Mouse (Mus musculus): ENCODE data around the gene Olfr318. TPM values are rescaled to one million over a fixed set of nuclear protein-coding genes. Genes with fewer than 3 reads are reported as not detected.
"Not testable (repeated sequence)": the region's sequence is repeated elsewhere in the genome, so short reads cannot be mapped to it uniquely, and the experiment has no call there.

Olfr318 gene
- polyA plus RNA-seq (2012; rRNA removed), result not detected in 2 replicates

DNA sequence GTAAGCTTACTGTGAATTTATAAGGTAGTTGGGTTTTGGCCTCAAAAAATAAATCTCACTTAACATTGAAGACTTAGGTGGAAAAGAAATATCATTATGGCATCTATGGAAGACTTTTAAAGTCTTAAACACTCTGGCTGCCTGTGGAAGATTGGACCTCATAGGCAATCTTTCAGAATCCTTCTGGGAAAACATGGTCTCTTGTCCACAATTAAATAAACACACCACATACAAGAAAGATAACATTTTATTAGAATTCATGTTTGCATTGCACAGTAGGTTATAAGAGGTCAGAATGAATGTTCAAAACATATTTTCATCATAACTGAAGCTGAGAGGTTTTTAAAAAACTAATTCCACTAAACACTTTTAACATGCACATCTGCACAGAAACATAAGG is at the start of gene Olfr318:
Olfr318 (minus strand) TSS at position 101 of the 400 bp plus-strand sequence.
- DNase-seq (ENCODE audit: low spot score), result no peak

DNA sequence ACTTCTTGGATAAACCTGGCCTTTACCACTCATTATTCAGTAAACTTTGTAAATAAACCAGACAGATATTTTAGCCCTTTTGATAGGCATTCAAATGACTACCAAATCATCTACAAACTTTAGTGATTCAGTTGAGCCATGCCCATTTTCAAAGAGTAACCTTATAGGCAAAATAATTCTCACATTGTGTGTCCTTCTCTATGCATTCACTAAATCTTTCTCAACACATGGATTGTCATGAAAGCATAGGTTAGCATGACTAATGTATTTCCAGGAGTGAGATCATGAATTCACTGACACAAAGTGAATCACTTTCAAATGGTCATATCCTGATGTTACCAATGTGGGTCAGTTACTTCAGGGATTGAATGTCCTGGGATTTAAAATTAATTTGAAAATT is 49.1 kb upstream of the Olfr318 start, which contains the start of gene Olfr315:
Olfr315 (plus strand) TSS at position 301 of the 400 bp plus-strand sequence.
- DNase-seq (ENCODE audit: low spot score), result no peak

DNA sequence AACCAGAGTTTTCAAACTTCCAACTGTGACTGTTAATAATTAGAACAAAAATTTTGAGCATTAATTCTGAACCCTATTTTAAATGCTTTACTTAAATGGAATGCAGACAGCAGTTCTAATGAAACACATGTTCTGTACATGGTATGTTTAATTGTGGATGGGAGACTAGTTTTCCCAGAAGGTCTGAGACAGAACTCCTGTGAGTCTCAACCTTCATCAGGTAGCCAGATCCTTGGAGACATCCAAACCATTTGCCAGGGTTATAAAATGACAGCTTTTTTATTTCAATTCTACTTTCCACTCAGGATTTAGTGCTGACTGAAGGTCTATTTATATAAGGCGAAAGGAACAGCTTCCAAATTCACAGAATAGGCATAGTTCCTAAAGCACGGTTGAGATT is 28.6 kb upstream of the Olfr318 start, which contains the start of gene Olfr316:
Olfr316 (plus strand) TSS at position 301 of the 400 bp plus-strand sequence.
- no peak for DNase-seq (ENCODE audit: low spot score)

DNA sequence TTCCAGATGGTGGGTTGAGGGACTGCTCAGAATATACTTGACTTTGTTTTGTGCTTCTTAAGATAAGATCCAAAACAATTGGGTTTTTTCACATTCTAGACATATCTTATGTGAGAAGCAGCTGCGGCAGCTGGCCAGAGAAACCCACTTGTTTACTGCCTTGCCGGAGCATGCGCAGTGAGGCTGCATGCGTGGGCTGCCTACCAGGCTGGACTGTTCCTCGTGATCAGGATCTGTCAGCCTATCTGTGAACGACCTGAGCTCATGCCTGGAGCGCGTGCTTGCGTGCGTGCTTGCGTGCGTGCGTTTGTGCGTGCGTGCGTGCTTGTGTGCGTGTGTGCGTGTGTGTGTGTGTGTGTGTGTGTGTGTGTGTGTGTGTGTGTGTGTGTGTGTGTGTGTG is 27.3 kb upstream of the Olfr318 start:
- DNase-seq (ENCODE audit: low spot score), result not testable (repeated sequence)

DNA sequence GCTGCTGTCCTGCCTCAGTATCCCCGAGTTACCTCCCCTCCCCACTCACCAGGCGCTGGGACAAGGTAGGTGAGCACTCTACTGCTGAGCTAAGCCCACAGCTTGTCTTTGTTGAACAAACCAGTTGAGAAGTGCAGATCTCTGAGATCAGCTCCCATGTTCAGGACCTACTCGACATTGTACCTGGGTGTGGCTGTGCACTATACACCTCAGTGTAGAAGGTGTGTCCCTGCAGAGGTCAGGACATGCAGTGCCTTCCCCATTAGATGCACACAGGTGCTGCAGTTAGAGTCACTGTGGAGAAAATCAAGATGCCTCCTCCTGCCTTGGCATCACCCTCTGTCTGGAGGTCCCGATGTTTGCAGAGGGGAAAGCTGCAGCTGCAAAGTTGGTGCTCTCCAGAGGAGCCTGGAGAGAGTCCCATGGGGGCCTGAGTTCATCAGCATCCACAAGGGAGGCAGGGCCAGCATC is 15.0 kb upstream of the Olfr318 start, which contains the start of gene Olfr317:
Olfr317 (minus strand) TSS at position 421 of the 471 bp plus-strand sequence.
- no peak for DNase-seq (ENCODE audit: low spot score)

DNA sequence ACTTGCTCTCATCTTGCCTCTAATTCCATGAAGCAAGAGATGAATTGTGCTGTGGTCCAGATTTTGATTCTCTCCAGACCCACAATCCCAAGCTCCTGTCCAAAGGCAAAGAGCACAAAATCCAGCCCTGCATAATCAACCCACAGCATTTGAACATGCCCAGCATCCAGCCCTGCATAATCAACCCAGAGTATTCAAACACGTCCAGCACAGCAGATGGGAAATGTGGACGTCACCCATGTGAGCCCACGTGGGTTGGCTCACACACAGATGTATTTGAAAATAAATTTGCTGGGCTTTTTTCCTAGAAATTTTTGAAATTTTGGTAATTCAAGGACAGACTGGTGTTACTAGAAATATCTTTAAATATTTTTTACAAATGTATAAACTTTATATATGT is 9.6 kb upstream of the Olfr318 start:
- no peak for DNase-seq (ENCODE audit: low spot score)

DNA sequence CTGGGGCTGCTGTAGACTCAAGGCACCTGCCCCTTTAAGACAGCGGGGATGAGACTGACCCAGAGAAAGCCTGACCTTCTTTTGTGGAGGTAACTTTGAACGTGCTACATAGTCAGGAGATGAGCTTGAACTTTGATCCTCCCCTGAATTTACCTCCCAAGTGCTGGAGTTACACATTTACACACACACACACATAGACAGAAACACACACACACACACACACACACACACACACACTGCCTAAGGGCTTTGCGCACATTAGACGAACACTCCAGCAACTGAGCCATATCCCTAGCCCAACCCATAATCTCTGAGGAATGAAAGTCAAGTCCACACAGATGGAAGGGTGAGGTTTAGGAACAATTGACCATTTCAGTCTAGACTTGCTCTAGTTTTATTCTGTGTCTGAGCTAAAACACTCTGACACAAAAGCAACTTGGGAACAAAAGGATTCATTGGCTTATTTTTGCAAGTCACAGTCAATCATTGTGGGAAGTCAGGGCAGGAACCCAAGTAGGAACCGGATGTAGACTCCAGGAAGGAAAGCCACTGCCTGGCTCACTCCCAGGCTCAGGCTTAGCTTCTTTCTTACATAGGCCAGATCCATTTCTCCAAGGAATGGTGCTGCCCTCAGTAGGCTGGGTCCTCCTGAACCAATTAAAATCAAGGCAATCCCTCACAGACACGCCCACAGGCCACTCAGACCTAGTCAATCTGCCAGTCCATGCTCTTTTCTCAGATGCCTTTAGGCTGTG is 4.3 kb upstream of the Olfr318 start:
- DNase-seq (ENCODE audit: low spot score), result not testable (repeated sequence)

DNA sequence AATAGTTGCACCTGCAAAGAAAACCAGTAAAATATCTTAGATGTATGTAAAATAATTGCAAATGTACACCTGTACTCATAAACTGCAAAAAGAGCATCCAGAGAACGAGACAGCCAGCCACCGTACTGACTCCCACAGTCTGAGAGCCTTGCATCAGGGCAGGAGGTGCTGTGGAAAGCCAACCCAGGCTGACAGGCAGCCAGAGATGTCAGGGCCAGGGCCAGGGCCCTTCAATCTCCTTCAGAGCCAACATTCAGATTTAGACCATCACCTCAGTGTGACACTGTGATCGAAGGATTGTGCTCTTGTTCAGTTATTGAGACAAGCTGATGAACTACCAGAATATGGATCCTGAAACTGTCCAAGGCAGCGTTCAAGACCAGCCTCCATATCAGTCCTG is 4.1 kb downstream of the Olfr318 start:
- no peak for DNase-seq (ENCODE audit: low spot score)

DNA sequence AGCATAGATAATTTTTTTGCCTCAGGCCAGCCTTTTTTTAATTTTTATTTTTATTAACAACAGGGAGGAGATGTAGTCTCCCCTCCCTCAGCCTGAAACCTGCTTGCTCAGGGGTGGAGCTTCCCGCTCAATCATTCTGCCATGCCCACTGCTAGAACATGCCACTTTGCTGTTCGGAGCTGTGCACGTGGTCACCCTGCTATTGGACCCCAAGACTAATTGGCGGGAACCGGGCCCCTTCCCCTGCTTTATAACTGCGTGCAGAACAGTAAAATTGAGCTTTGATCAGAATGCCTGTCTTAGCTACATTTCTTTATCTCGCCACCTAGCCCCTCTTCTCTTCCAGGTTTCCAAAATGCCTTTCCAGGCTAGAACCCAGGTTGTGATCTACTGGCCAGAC is 6.1 kb downstream of the Olfr318 start:
- not testable (repeated sequence) for DNase-seq (ENCODE audit: low spot score)

DNA sequence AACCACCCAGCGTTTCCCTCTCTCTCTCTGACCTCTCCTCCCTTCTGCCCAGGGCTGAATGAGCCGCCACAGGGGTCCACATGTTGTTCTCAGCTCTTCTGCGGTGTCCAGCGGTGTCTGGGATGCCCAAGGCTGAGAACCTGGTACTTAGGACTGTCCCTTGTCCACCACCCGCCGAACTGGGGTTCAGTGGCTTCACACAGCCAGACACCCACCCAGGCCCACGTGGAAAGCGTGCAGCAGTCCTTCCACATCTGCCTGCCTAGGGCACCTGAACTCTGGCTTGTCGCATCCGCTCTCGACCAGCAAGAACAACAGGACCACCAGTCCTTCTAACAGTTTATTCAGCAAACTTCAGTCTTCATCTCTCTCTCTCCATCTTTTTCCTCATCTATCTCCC is 14.7 kb downstream of the Olfr318 start:
- no peak for DNase-seq (ENCODE audit: low spot score)

DNA sequence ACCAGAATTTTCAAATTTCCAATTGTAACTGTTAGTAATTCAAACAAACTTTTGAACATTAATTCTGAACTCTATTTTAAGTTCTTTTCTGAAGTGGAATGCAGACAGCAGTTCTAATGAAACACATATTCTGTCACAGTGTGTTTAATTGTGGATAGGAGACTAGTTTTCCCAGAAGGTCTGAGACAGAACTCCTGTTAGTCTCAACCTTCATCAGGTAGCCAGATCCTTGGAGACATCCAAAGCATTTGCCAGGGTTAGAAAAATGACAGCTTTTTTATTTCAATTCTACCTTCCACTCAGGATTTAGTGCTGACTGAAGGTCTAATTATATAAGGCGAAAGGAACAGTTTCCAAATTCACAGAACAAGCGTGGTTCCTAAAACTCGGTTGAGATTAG is 25.0 kb downstream of the Olfr318 start, which contains the start of gene Olfr319:
Olfr319 (plus strand) TSS at position 301 of the 400 bp plus-strand sequence.
- DNase-seq (ENCODE audit: low spot score), result no peak

DNA sequence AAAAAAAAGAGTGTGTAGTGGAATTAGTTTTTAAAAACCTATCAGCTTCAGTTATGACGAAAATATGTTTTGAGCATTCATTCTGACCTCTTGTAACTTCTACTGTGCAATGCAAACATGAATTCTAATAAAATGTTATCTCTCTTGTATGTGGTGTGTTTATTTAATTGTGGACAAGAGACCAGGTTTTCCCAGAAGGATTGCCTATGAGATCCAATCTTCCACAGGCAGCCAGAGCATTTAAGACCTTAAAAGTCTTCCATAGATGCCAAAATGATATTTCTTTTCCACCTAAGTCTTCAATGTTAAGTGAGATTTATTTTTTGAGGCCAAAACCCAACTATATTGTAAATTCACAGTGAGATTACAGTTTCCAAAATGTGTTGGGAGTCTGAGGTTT is 43.0 kb downstream of the Olfr318 start, which contains the start of gene Olfr320:
Olfr320 (plus strand) TSS at position 301 of the 400 bp plus-strand sequence.
- no peak for DNase-seq (ENCODE audit: low spot score)

DNA sequence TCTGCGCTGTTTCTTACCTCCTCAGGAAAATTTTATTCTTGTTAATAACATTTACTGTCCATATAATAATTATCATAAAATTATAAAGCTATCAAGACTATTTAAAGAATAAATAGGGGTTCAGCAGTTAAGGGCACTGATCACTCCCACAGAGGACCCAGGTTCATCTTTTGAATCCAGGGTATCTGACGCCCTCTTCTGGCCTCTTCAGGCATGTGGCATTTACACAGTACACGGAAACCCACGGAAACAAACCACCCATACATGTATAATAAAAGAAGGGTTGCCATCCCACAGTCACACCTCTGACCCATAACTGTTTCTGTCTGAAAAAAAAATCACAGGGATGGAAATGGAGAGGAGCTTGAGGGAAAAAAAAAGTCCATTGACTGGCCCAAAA is 52.0 kb downstream of the Olfr318 start:
- no peak for DNase-seq (ENCODE audit: low spot score)

DNA sequence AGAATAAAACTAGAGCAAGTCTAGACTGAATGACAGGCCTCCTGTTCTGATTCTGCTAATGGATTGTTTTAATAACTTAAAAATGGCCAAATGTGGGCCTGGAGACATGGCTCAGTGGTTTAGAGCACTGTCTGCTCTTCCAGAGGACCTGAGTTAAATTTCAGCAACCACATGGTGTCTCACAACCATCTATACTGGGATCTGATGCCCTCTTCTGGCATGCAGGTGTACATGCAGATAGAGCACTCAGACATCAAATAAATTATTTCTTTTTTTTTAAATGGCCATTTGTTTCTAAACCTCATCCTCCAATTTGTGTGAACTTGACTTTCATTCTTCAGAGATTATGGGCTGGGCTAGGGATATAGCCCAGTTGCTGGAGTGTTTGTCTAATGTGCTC is 54.6 kb downstream of the Olfr318 start:
- no peak for DNase-seq (ENCODE audit: low spot score)

Other genes starting within 250 kb of the Olfr318 start
- not detected in 2 replicates for gene Olfr332, start 231.5 kb downstream of the Olfr318 start, polyA plus RNA-seq (2012; rRNA removed)
- not detected in 2 replicates for gene Olfr331, start 221.4 kb downstream of the Olfr318 start, polyA plus RNA-seq (2012; rRNA removed)
- not detected in 2 replicates for gene Olfr330, start 189.2 kb downstream of the Olfr318 start, polyA plus RNA-seq (2012; rRNA removed)
- gene Olfr329-ps, start 177.6 kb downstream of the Olfr318 start, polyA plus RNA-seq (2012; rRNA removed), result not detected in 2 replicates
- gene Olfr328, start 168.4 kb downstream of the Olfr318 start, polyA plus RNA-seq (2012; rRNA removed), result not detected in 2 replicates
- not detected in 2 replicates for gene Olfr224, start 153.5 kb downstream of the Olfr318 start, polyA plus RNA-seq (2012; rRNA removed)
- gene Olfr325, start 146.3 kb downstream of the Olfr318 start, polyA plus RNA-seq (2012; rRNA removed), result not detected in 2 replicates
- gene Olfr324, start 128.9 kb downstream of the Olfr318 start, polyA plus RNA-seq (2012; rRNA removed), result not detected in 2 replicates
- gene 2210407C18Rik, start 107.9 kb downstream of the Olfr318 start, polyA plus RNA-seq (2012; rRNA removed), result not detected in 2 replicates
- not detected in 2 replicates for gene Olfr323, start 93.5 kb downstream of the Olfr318 start, polyA plus RNA-seq (2012; rRNA removed)
- not detected in 2 replicates for gene Trim58, start 83.5 kb downstream of the Olfr318 start, polyA plus RNA-seq (2012; rRNA removed)
- not detected in 2 replicates for gene Olfr322, start 65.2 kb downstream of the Olfr318 start, polyA plus RNA-seq (2012; rRNA removed)
- not detected in 2 replicates for gene Olfr320, start 42.9 kb downstream of the Olfr318 start, polyA plus RNA-seq (2012; rRNA removed)
- gene Olfr319, start 24.9 kb downstream of the Olfr318 start, polyA plus RNA-seq (2012; rRNA removed), result not detected in 2 replicates
- not detected in 2 replicates for gene Olfr317, start 15.2 kb upstream of the Olfr318 start, polyA plus RNA-seq (2012; rRNA removed)
- not detected in 2 replicates for gene Olfr316, start 28.7 kb upstream of the Olfr318 start, polyA plus RNA-seq (2012; rRNA removed)
- gene Olfr315, start 49.2 kb upstream of the Olfr318 start, polyA plus RNA-seq (2012; rRNA removed), result not detected in 2 replicates
- not detected in 2 replicates for gene Olfr314, start 58.9 kb upstream of the Olfr318 start, polyA plus RNA-seq (2012; rRNA removed)
- 4.1 and 4.7 TPM in 2 replicates for gene Fam183b, start 77.9 kb upstream of the Olfr318 start, polyA plus RNA-seq (2012; rRNA removed)
- 0.01 TPM in 1 of 2 replicates, not detected in the other for gene Olfr313, start 91.0 kb upstream of the Olfr318 start, polyA plus RNA-seq (2012; rRNA removed)
- gene Olfr312, start 105.2 kb upstream of the Olfr318 start, polyA plus RNA-seq (2012; rRNA removed), result not detected in 2 replicates
- not detected in 2 replicates for gene Olfr311, start 115.2 kb upstream of the Olfr318 start, polyA plus RNA-seq (2012; rRNA removed)
- 9.9 and 14.3 TPM in 2 replicates for gene Gm12258, start 123.1 kb upstream of the Olfr318 start, polyA plus RNA-seq (2012; rRNA removed)
- gene 2810021J22Rik, start 143.2 kb upstream of the Olfr318 start, polyA plus RNA-seq (2012; rRNA removed), result 4.6 and 4.9 TPM in 2 replicates
- gene Zfp39, start 180.2 kb upstream of the Olfr318 start, polyA plus RNA-seq (2012; rRNA removed), result 3.0 and 5.1 TPM in 2 replicates
- not detected in 2 replicates for gene Btnl10, start 193.9 kb upstream of the Olfr318 start, polyA plus RNA-seq (2012; rRNA removed)
- gene Rnf187, start 214.9 kb upstream of the Olfr318 start, polyA plus RNA-seq (2012; rRNA removed), result 137 and 140 TPM in 2 replicates
- gene Hist3h2ba, start 224.9 kb upstream of the Olfr318 start, polyA plus RNA-seq (2012; rRNA removed), result 1.3 and 2.2 TPM in 2 replicates
- gene Hist3h2a, start 230.7 kb upstream of the Olfr318 start, polyA plus RNA-seq (2012; rRNA removed), result 22.0 and 27.2 TPM in 2 replicates
- 0.23 and 0.49 TPM in 2 replicates for gene Trim17, start 230.7 kb upstream of the Olfr318 start, polyA plus RNA-seq (2012; rRNA removed)

All from urinary bladder, adult 2 months (tissue).